Mouse (Mus musculus) cerebellum, adult 11 months (tissue): ENCODE measurements around the gene Spata48.
A peak's percentile ranks its signal among the peaks of the same experiment; 100 is the strongest.

ENCODE experiments used
- DNase-seq: peaks from one replicate; pipeline ENCODE4 v3.0.0; 2022

Spata48 gene

GRCm38 (mm10) chr11:11461635-11462560 is at the start of gene Spata48, which contains the start of gene Zpbp:
TSS of gene Spata48 (plus strand) at chr11:11462094.
TSS of gene Zpbp (minus strand) at chr11:11462408.
- DNase-seq: peak; percentile 71

GRCm38 (mm10) chr11:11414188-11414587 is 47.7 kb upstream of the Spata48 start:
- no peak for DNase-seq

GRCm38 (mm10) chr11:11417356-11417755 is 44.5 kb upstream of the Spata48 start:
- DNase-seq: no peak

GRCm38 (mm10) chr11:11455037-11455436 is 6.9 kb upstream of the Spata48 start:
- DNase-seq: no peak

- no peak for DNase-seq
Observed at GRCm38 (mm10) chr11:11462561-11462890, 632 bp downstream of the Spata48 start.

GRCm38 (mm10) chr11:11468924-11469323 is 7.0 kb downstream of the Spata48 start:
- DNase-seq: no peak

GRCm38 (mm10) chr11:11484378-11484777 is 22.5 kb downstream of the Spata48 start:
- DNase-seq: no peak

- no peak for DNase-seq
Observed at GRCm38 (mm10) chr11:11492044-11492443, 30.1 kb downstream of the Spata48 start.

GRCm38 (mm10) chr11:11495697-11496096 is 33.8 kb downstream of the Spata48 start:
- DNase-seq: no peak

GRCm38 (mm10) chr11:11499944-11500343 is 38.0 kb downstream of the Spata48 start:
- no peak for DNase-seq

GRCm38 (mm10) chr11:11506187-11506586 is 44.3 kb downstream of the Spata48 start:
- no peak for DNase-seq

- no peak for DNase-seq
Observed at GRCm38 (mm10) chr11:11509413-11509812, 47.5 kb downstream of the Spata48 start.

- DNase-seq: no peak
Observed at GRCm38 (mm10) chr11:11512056-11512455, 50.2 kb downstream of the Spata48 start.

- no peak for DNase-seq
Observed at GRCm38 (mm10) chr11:11513008-11513799, 51.3 kb downstream of the Spata48 start.

- no peak for DNase-seq
Observed at GRCm38 (mm10) chr11:11514920-11515319, 53.0 kb downstream of the Spata48 start.

GRCm38 (mm10) chr11:11517781-11518435 is 56.0 kb downstream of the Spata48 start:
- DNase-seq: no peak

- DNase-seq: no peak
Observed at GRCm38 (mm10) chr11:11519255-11520243, 57.7 kb downstream of the Spata48 start.

GRCm38 (mm10) chr11:11521908-11522441 is 60.1 kb downstream of the Spata48 start:
- DNase-seq: no peak

GRCm38 (mm10) chr11:11528760-11529159 is 66.9 kb downstream of the Spata48 start:
- no peak for DNase-seq

GRCm38 (mm10) chr11:11529165-11529564 is 67.3 kb downstream of the Spata48 start:
- no peak for DNase-seq

- no peak for DNase-seq
Observed at GRCm38 (mm10) chr11:11530126-11530525, 68.2 kb downstream of the Spata48 start.

- no peak for DNase-seq
Observed at GRCm38 (mm10) chr11:11536295-11536694, 74.4 kb downstream of the Spata48 start.
